Mouse (Mus musculus) embryo, embryonic 9.5 days (tissue): Measurements from ENCODE around the gene Cask.

Experiments
- DNase-seq: peaks from one replicate; pipeline ENCODE4 v3.0.0-alpha.2; 2017; ENCODE audit errors: extremely low spot score

Cask gene

GRCm38 (mm10) chrX:13518019-13518418 is 333.1 kb downstream of the Cask start:
- DNase-seq = no peak

- DNase-seq = no peak
Observed at GRCm38 (mm10) chrX:13516451-13516850, 334.7 kb downstream of the Cask start.

- DNase-seq = no peak
Observed at GRCm38 (mm10) chrX:13513864-13514263, 337.3 kb downstream of the Cask start.

- no peak for DNase-seq
Observed at GRCm38 (mm10) chrX:13513127-13513526, 338.0 kb downstream of the Cask start.

GRCm38 (mm10) chrX:13506376-13506775 is 344.8 kb downstream of the Cask start:
- no peak for DNase-seq

GRCm38 (mm10) chrX:13504389-13504788 is 346.8 kb downstream of the Cask start:
- no peak for DNase-seq

GRCm38 (mm10) chrX:13502862-13503375 is 348.2 kb downstream of the Cask start:
- no peak for DNase-seq

- DNase-seq = no peak
Observed at GRCm38 (mm10) chrX:13500284-13500683, 350.9 kb downstream of the Cask start.

GRCm38 (mm10) chrX:13494892-13495703 is 356.1 kb downstream of the Cask start:
- no peak for DNase-seq

GRCm38 (mm10) chrX:13492922-13493321 is 358.2 kb downstream of the Cask start:
- DNase-seq = no peak

- no peak for DNase-seq
Observed at GRCm38 (mm10) chrX:13490941-13491340, 360.2 kb downstream of the Cask start.

GRCm38 (mm10) chrX:13489761-13490160 is 361.4 kb downstream of the Cask start:
- no peak for DNase-seq

- DNase-seq = no peak
Observed at GRCm38 (mm10) chrX:13489001-13489400, 362.2 kb downstream of the Cask start.

GRCm38 (mm10) chrX:13484447-13484846 is 366.7 kb downstream of the Cask start:
- DNase-seq = no peak

- no peak for DNase-seq
Observed at GRCm38 (mm10) chrX:13482576-13482975, 368.6 kb downstream of the Cask start.

GRCm38 (mm10) chrX:13479570-13479969 is 371.6 kb downstream of the Cask start:
- no peak for DNase-seq

- DNase-seq = no peak
Observed at GRCm38 (mm10) chrX:13478298-13478697, 372.9 kb downstream of the Cask start.

GRCm38 (mm10) chrX:13477596-13477995 is 373.6 kb downstream of the Cask start:
- no peak for DNase-seq

- no peak for DNase-seq
Observed at GRCm38 (mm10) chrX:13475382-13475781, 375.8 kb downstream of the Cask start.

GRCm38 (mm10) chrX:13472751-13473225 is 378.4 kb downstream of the Cask start:
- no peak for DNase-seq

GRCm38 (mm10) chrX:13471925-13472324 is 379.2 kb downstream of the Cask start:
- DNase-seq = no peak

- DNase-seq = no peak
Observed at GRCm38 (mm10) chrX:13469160-13470116, 381.7 kb downstream of the Cask start.
